Mouse (Mus musculus) spleen, postnatal 4 days (tissue): ENCODE data around the gene Ifna5.
"Not testable (repeated sequence)": the region's sequence is repeated elsewhere in the genome, so short reads cannot be mapped to it uniquely, and the experiment has no call there.

Experiments used
- DNase-seq, 2 experiments: peaks; one replicate each; pipeline ENCODE4 v3.0.0; 2022; ENCODE audit warnings: low spot score in 2 of 2

Gene Ifna5

GRCm38 (mm10) chr4:88835225-88835624 is at the start of gene Ifna5:
Gene Ifna5, plus strand, starts transcription at chr4:88835525.
- DNase-seq = not testable (repeated sequence)

- DNase-seq = peak; percentile 61 to 76
Observed at GRCm38 (mm10) chr4:88788402-88788801, 46.9 kb upstream of the Ifna5 start, which contains the start of gene Gm13277. Gene Gm13277, plus strand, starts transcription at chr4:88788632.

- not testable (repeated sequence) for DNase-seq
Observed at GRCm38 (mm10) chr4:88791250-88791649, 44.1 kb upstream of the Ifna5 start, which contains the start of gene Gm13278. Gene Gm13278, plus strand, starts transcription at chr4:88791550.

GRCm38 (mm10) chr4:88793936-88794675 is 41.2 kb upstream of the Ifna5 start, which contains the start of gene Gm13275:
Gene Gm13275, plus strand, starts transcription at chr4:88794487.
- DNase-seq = peak; percentile 59 to 89

- DNase-seq = not testable (repeated sequence)
Observed at GRCm38 (mm10) chr4:88797097-88797496, 38.2 kb upstream of the Ifna5 start, which contains the start of gene Gm13279. Gene Gm13279, plus strand, starts transcription at chr4:88797397.

- not testable (repeated sequence) for DNase-seq
Observed at GRCm38 (mm10) chr4:88799365-88799764, 36.0 kb upstream of the Ifna5 start, which contains the start of gene Gm13285. Gene Gm13285, plus strand, starts transcription at chr4:88799665.

- not testable (repeated sequence) for DNase-seq
Observed at GRCm38 (mm10) chr4:88802954-88803353, 32.4 kb upstream of the Ifna5 start, which contains the start of gene Gm13287. Gene Gm13287, plus strand, starts transcription at chr4:88803254.

- not testable (repeated sequence) for DNase-seq
Observed at GRCm38 (mm10) chr4:88805231-88805630, 30.1 kb upstream of the Ifna5 start, which contains the start of gene Gm13288. Gene Gm13288, plus strand, starts transcription at chr4:88805531.

- DNase-seq = not testable (repeated sequence)
Observed at GRCm38 (mm10) chr4:88805761-88806160, 29.6 kb upstream of the Ifna5 start.

GRCm38 (mm10) chr4:88815928-88816327 is 19.4 kb upstream of the Ifna5 start, which contains the start of gene Ifna7:
Gene Ifna7, plus strand, starts transcription at chr4:88816228.
- no peak for DNase-seq

- no peak for DNase-seq
Observed at GRCm38 (mm10) chr4:88819659-88820058, 15.7 kb upstream of the Ifna5 start, which contains the start of gene Ifna11. Gene Ifna11, plus strand, starts transcription at chr4:88819959.

- no peak for DNase-seq
Observed at GRCm38 (mm10) chr4:88822995-88823394, 12.3 kb upstream of the Ifna5 start.

- DNase-seq = not testable (repeated sequence)
Observed at GRCm38 (mm10) chr4:88827116-88827515, 8.2 kb upstream of the Ifna5 start, which contains the start of gene Ifna6. Gene Ifna6, plus strand, starts transcription at chr4:88827416.

GRCm38 (mm10) chr4:88830523-88830922 is 4.8 kb upstream of the Ifna5 start:
- no peak for DNase-seq

GRCm38 (mm10) chr4:88838828-88839227 is 3.5 kb downstream of the Ifna5 start:
- no peak for DNase-seq

- no peak for DNase-seq
Observed at GRCm38 (mm10) chr4:88840058-88840457, 4.7 kb downstream of the Ifna5 start.

- DNase-seq = no peak
Observed at GRCm38 (mm10) chr4:88841438-88841911, 6.2 kb downstream of the Ifna5 start, which contains the start of gene Ifna4. Gene Ifna4, plus strand, starts transcription at chr4:88841861.

GRCm38 (mm10) chr4:88845334-88845733 is 10.0 kb downstream of the Ifna5 start:
- DNase-seq = no peak

GRCm38 (mm10) chr4:88849698-88850097 is 14.4 kb downstream of the Ifna5 start, which contains the start of gene Ifna1:
Gene Ifna1, plus strand, starts transcription at chr4:88850087.
- no peak for DNase-seq

- no peak for DNase-seq
Observed at GRCm38 (mm10) chr4:88851026-88851763, 15.9 kb downstream of the Ifna5 start.

GRCm38 (mm10) chr4:88859214-88859613 is 23.9 kb downstream of the Ifna5 start:
- no peak for DNase-seq

GRCm38 (mm10) chr4:88863309-88863708 is 28.0 kb downstream of the Ifna5 start:
- no peak for DNase-seq
